14 mouse cellular contexts compared by ENCODE assay signal in the genomic region with DNA sequence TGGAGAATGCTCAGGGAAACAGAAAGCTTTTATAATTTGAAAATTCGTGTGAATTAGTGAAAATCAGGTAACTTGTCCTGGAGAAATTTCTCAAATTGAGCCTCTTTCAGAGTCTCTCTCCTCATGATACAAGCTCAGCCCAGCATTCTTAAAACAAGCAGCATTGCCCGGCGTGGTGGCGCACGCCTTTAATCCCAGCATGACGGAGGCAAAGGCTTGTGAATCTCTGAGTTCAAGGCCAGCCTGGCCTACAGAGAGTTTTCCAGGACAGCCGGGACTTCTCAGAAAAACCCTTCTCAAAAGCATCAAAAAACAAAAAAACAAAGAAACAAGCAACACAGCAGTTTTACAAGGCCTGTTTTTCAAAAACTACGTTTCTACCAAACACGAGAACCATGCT. TPM values are rescaled to one million over a fixed set of nuclear protein-coding genes. Genes with fewer than 3 reads are reported as not detected.
DNase-seq lines count a peak whose midpoint lies in the region; ATAC-seq lines count a peak whose summit lies in the region.
"Had no signal": no experiment of that assay in that cellular context is flagged by ENCODE, and none has a peak within 500 bp of the region (broad histone marks: within the 10 kb centered on the region; RNA-seq: fewer than 3 reads in every experiment).

No protein-coding gene starts in this region.

- peak; percentile 62 for DNase-seq in adrenal gland, adult 2 months
- DNase-seq in adrenal gland, adult 18-20 months (ENCODE audit: low spot score in 2 of 2), result no peak
- peak; percentile 33 for DNase-seq in adrenal gland, postnatal 10 days
- DNase-seq in adrenal gland, postnatal 25 days, result peak; percentile 15
- DNase-seq in right cerebral cortex, adult 18-20 months, result no peak
- no peak for DNase-seq in neural tube, embryonic 10.5 days (ENCODE audit: extremely low spot score, low spot score)
- DNase-seq: cerebellum, adult 11-12 months; cerebellum, adult 2 months; cerebellum, adult 9-10 months; cerebellum, postnatal 10 days; cerebellum, postnatal 25 days had no signal

- no peak for ATAC-seq in erythroid progenitor cell, adult 5-6 weeks (replicated peaks; ENCODE audit: low FRiP score, poor library complexity, severe bottlenecking)
- ATAC-seq: forebrain, embryonic 14.5 days; forebrain, embryonic 16.5 days had no signal

RNA-seq across cellular contexts. Expression of a gene that starts 16.3 kb away (rescaled TPM):
- total RNA-seq in adrenal gland, adult 2 months (2021), result 100 to 1,000 TPM in 1 of 2 experiments, 10 to 100 TPM in 1; 84.0 to 110 TPM
- 6.7 and 8.5 TPM in 2 replicates for polyA plus RNA-seq in adrenal gland, adult 2 months (2012; rRNA removed)
- total RNA-seq in adrenal gland, adult 18-20 months (2021), result 100 to 1,000 TPM in 1 of 2 experiments, 10 to 100 TPM in 1; 95.9 to 109 TPM
- total RNA-seq in adrenal gland, postnatal 10 days (2021), result 10 to 100 TPM; 83.4 to 92.2 TPM
- 112 and 131 TPM in 2 replicates for total RNA-seq in adrenal gland, postnatal 25 days (2021)
- 70.0 and 106 TPM in 2 replicates for total RNA-seq in erythroid progenitor cell, adult 5-6 weeks (2015; ENCODE audit: low replicate concordance)
- 157 and 169 TPM in 2 replicates for total RNA-seq in erythroid progenitor cell, adult 5-6 weeks (2017; ENCODE audit: low replicate concordance)

Comparison
In these comparisons a context has a peak if more than half of its experiments do, and no peak if none do; other contexts are left out.
1. DNase-seq: peak in adrenal gland, adult 2 months (single experiment), adrenal gland, postnatal 10 days (single experiment) and adrenal gland, postnatal 25 days (single experiment); none in adrenal gland, adult 18-20 months (0 of 2), right cerebral cortex, adult 18-20 months (single experiment) and neural tube, embryonic 10.5 days (single experiment).